Mouse (Mus musculus): Measurements from ENCODE around the gene Rpn2. TPM values are rescaled to one million over a fixed set of nuclear protein-coding genes. Genes with fewer than 3 reads are reported as not detected.

Rpn2 gene
- polyA plus RNA-seq, 1 experiment from 2014 or later: 285 TPM

GRCm38 (mm10) chr2:157371696-157372095, 92.9 kb downstream of the Rpn2 start:
- WGBS: 82% methylated on average over 6 of the region's 6 CpGs
- Histone ChIP-seq H3K27me3 (ENCODE audit: low read depth, poor library complexity, severe bottlenecking) (no peaks in the 10 kb centered on the region; the same call in 1 of the 2 replicates), H3K9me3 (replicated peaks) (no peaks in the 10 kb centered on the region), H3K27ac (replicated peaks) (no peak overlapping the region), H3K4me3 (no peak overlapping the region), H3K36me3 (peaks cover 27% of the 10 kb centered on the region), H3K4me1 (peaks cover 49% of the 10 kb centered on the region)
- DNase-seq (ENCODE audit: low spot score): no peak

GRCm38 (mm10) chr2:157373681-157374080, 94.9 kb downstream of the Rpn2 start:
- H3K9me3 ChIP-seq (replicated peaks): no peaks in the 10 kb centered on the region
- no peak for DNase-seq (ENCODE audit: low spot score)

GRCm38 (mm10) chr2:157375051-157375450, 96.2 kb downstream of the Rpn2 start:
- Histone ChIP-seq H3K27ac (replicated peaks) (0 out of 2 replicates have a peak overlapping the region, but pooled peaks have one; percentile 75), H3K27me3 (ENCODE audit: low read depth, poor library complexity, severe bottlenecking) (peaks cover 3% of the 10 kb centered on the region; the same call in 1 of the 2 replicates), H3K9me3 (replicated peaks) (no peaks in the 10 kb centered on the region), H3K4me1 (peaks cover 28% of the 10 kb centered on the region), H3K36me3 (peaks cover 36% of the 10 kb centered on the region), H3K4me3 (no peak overlapping the region)
- DNase-seq (ENCODE audit: low spot score): no peak
- WGBS: 70% methylated on average over 8 of the region's 8 CpGs

More at GRCm38 (mm10) chr2:157373681-157374080, 94.9 kb downstream of the Rpn2 start:
- peak overlapping the region; percentile 5; the same call in 1 of the 2 replicates for H3K27ac ChIP-seq (replicated peaks)
- WGBS: 80% methylated on average over 3 of the region's 3 CpGs
- peaks cover 27% of the 10 kb centered on the region for H3K36me3 ChIP-seq
- no peak overlapping the region for H3K4me3 ChIP-seq
- peaks cover 39% of the 10 kb centered on the region for H3K4me1 ChIP-seq
- peaks cover 3% of the 10 kb centered on the region; the same call in 1 of the 2 replicates for H3K27me3 ChIP-seq (ENCODE audit: low read depth, poor library complexity, severe bottlenecking)

Other genes starting within 250 kb of the Rpn2 start
- gene Soga1, start 199.8 kb upstream of the Rpn2 start, polyA plus RNA-seq (2016; fragmentation: Nextera tagmentation; extraction: Ambion mirVana): 3.6 and 3.7 TPM in 2 replicates
- not detected in 2 replicates for gene Tldc2, start 192.0 kb upstream of the Rpn2 start, polyA plus RNA-seq (2016; fragmentation: Nextera tagmentation; extraction: Ambion mirVana)
- 21.2 and 22.9 TPM in 2 replicates for gene Samhd1, start 143.8 kb upstream of the Rpn2 start, polyA plus RNA-seq (2016; fragmentation: Nextera tagmentation; extraction: Ambion mirVana)
- gene Rbl1, start 74.5 kb upstream of the Rpn2 start, polyA plus RNA-seq (2016; fragmentation: Nextera tagmentation; extraction: Ambion mirVana): 27.8 and 30.3 TPM in 2 replicates
- gene Mroh8, start 532 bp downstream of the Rpn2 start, polyA plus RNA-seq (2016; fragmentation: Nextera tagmentation; extraction: Ambion mirVana): 0.73 and 0.86 TPM in 2 replicates
- 0.42 and 1.1 TPM in 2 replicates for gene Ghrh, start 68.5 kb downstream of the Rpn2 start, polyA plus RNA-seq (2016; fragmentation: Nextera tagmentation; extraction: Ambion mirVana)
- 68.8 and 75.6 TPM in 2 replicates for gene Manbal, start 88.6 kb downstream of the Rpn2 start, polyA plus RNA-seq (2016; fragmentation: Nextera tagmentation; extraction: Ambion mirVana)
- gene Src, start 139.4 kb downstream of the Rpn2 start, polyA plus RNA-seq (2016; fragmentation: Nextera tagmentation; extraction: Ambion mirVana): 16.1 and 19.3 TPM in 2 replicates

Measured in midbrain, embryonic 10.5 days (tissue).